Mouse (Mus musculus): Measurements from ENCODE around the gene Cradd. TPM values are rescaled to one million over a fixed set of nuclear protein-coding genes. Genes with fewer than 3 reads are reported as not detected.

The Cradd gene
- total and polyA plus RNA-seq, 3 experiments, result 1.9 to 9.0 TPM; not detected in 1

GRCm38 (mm10) chr10:95221914-95222313 is 102.0 kb downstream of the Cradd start:
- Histone ChIP-seq H3K27ac (ENCODE audit: control insufficient read depth, low read depth, low read length) (no peak overlapping the region), H3K4me1 (ENCODE audit: control insufficient read depth in 1 of 2, insufficient read depth in 2 of 2, low read length in 2 of 2) (peaks cover 4 to 8% of the 10 kb centered on the region in 2 experiments; a peak in 2 of 4 replicates), H3K36me3 (ENCODE audit: control insufficient read depth in 1 of 2, insufficient read depth in 2 of 2, low read length in 2 of 2) (peaks cover 0 to 5% of the 10 kb centered on the region in 2 experiments; a peak in 2 of 4 replicates), H3K9me3 (replicated peaks; ENCODE audit: insufficient read depth, low read length) (no peaks in the 10 kb centered on the region), H3K9ac (ENCODE audit: control insufficient read depth, low read depth, low read length, poor library complexity, severe bottlenecking) (no peak overlapping the region), H3K4me3 (ENCODE audit: control insufficient read depth in 1 of 2, insufficient read depth in 1 of 2, low read depth in 2 of 2, low read length in 2 of 2) (no peak overlapping the region), H3K27me3 (ENCODE audit: control insufficient read depth in 1 of 2, insufficient read depth in 2 of 2, low read length in 2 of 2) (no peaks in the 10 kb centered on the region), H3K79me2 (ENCODE audit: control insufficient read depth, insufficient read depth, low read length, poor library complexity) (no peaks in the 10 kb centered on the region)
- TF ChIP-seq MXI1 (IDR thresholded peaks at IDR 0.05; ENCODE audit: low read depth, low read length), result no peak
- TF ChIP-seq GATA1 (IDR thresholded peaks at IDR 0.05; ENCODE audit: low read depth, low read length), result no peak
- TF ChIP-seq BHLHE40 (IDR thresholded peaks at IDR 0.05; ENCODE audit: borderline replicate concordance, low read depth, low read length), result no peak
- TF ChIP-seq RCOR1 (IDR thresholded peaks at IDR 0.05; ENCODE audit: low read depth, low read length), result no peak
- no peak for TF ChIP-seq JUND (IDR thresholded peaks at IDR 0.05; ENCODE audit: low read depth, low read length)
- TF ChIP-seq CHD1 (IDR thresholded peaks at IDR 0.05; ENCODE audit: low read depth, low read length), result no peak
- no peak for TF ChIP-seq SIN3A (IDR thresholded peaks at IDR 0.05; ENCODE audit: low read length)
- DNase-seq (ENCODE audit: low read depth, low spot score), result no peak

DNA sequence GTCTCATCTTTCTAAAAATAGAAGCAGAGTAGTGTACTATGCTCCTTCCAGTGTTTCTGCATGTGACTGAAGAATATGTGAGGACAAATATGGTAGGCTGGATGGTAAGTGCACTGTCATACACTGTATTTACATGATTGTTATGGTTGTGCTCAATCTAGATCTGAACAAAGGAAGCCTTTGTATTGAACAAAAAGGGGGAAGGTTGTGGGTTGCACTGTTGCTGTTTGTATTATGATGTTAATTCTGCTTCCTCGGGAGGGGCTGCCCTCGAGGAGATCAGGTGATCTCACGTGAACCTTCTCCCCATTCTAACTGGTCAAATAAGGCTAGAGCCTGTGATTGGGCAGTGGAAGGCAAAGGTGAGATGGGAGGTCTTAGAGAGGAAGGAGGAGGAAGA is 103.4 kb downstream of the Cradd start:
- no peak for TF ChIP-seq SMC3 (IDR thresholded peaks at IDR 0.05; ENCODE audit: low read depth, low read length)
- TF ChIP-seq MYC (IDR thresholded peaks at IDR 0.05; ENCODE audit: low read depth, low read length), result no peak
- no peak for TF ChIP-seq HCFC1 (IDR thresholded peaks at IDR 0.05; ENCODE audit: low read depth, low read length)
- TF ChIP-seq GABPA (IDR thresholded peaks at IDR 0.05; ENCODE audit: low read depth, low read length), result no peak
- TF ChIP-seq E2F4 (IDR thresholded peaks at IDR 0.05; ENCODE audit: borderline replicate concordance, low read depth, low read length), result no peak
- TF ChIP-seq MAZ (IDR thresholded peaks at IDR 0.05; ENCODE audit: low read depth, low read length), result no peak
- no peak for TF ChIP-seq GATA1 (IDR thresholded peaks at IDR 0.05; ENCODE audit: low read depth, low read length)
- no peak for TF ChIP-seq SIN3A (IDR thresholded peaks at IDR 0.05; ENCODE audit: low read length)
- TF ChIP-seq ETS1 (IDR thresholded peaks at IDR 0.05; ENCODE audit: low read depth, low read length), result no peak
- H3K4me3 ChIP-seq (ENCODE audit: control insufficient read depth in 1 of 2, insufficient read depth in 1 of 2, low read depth in 2 of 2, low read length in 2 of 2), result no peak overlapping the region
- H3K9ac ChIP-seq (ENCODE audit: control insufficient read depth, low read depth, low read length, poor library complexity, severe bottlenecking), result no peak overlapping the region
- H3K27me3 ChIP-seq (ENCODE audit: control insufficient read depth in 1 of 2, insufficient read depth in 2 of 2, low read length in 2 of 2), result no peaks in the 10 kb centered on the region
- H3K9me3 ChIP-seq (replicated peaks; ENCODE audit: insufficient read depth, low read length), result no peaks in the 10 kb centered on the region
- H3K36me3 ChIP-seq (ENCODE audit: control insufficient read depth in 1 of 2, insufficient read depth in 2 of 2, low read length in 2 of 2), result no peaks in the 10 kb centered on the region
- H3K79me2 ChIP-seq (ENCODE audit: control insufficient read depth, insufficient read depth, low read length, poor library complexity), result no peaks in the 10 kb centered on the region
- peak; percentile 46 for DNase-seq (ENCODE audit: low read depth, low spot score)
- no peaks in the 10 kb centered on the region for H3K4me1 ChIP-seq (ENCODE audit: control insufficient read depth in 1 of 2, insufficient read depth in 2 of 2, low read length in 2 of 2)
- H3K27ac ChIP-seq (ENCODE audit: control insufficient read depth, low read depth, low read length), result no peak overlapping the region

DNA sequence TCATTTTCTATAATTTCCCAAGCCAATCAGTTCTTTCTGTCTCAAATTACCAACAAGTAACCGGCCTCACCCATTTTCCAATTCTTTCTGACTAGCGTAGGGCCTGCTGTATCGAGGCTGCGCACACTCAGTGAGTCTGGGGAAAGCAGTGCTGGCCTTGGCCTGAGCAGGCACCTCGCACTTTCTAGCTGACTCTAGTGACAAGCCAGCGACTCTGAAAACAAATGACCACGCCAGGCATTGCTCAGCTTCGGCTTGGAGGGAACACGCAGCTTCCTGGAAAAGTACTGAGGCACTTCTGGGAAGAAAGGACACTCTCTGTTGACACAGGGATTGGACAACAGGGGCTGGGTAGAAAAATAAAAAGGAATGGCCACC is 105.3 kb downstream of the Cradd start:
- no peak overlapping the region for H3K9ac ChIP-seq (ENCODE audit: control insufficient read depth, low read depth, low read length, poor library complexity, severe bottlenecking)
- H3K27ac ChIP-seq (ENCODE audit: control insufficient read depth, low read depth, low read length), result no peak overlapping the region
- TF ChIP-seq CTCF (IDR thresholded peaks at IDR 0.05 in 2 of 3, conservative IDR thresholded peaks at IDR 0.05 in 1 of 3; ENCODE audit: control insufficient read depth in 1 of 3, insufficient read depth in 1 of 3, low read depth in 2 of 3, low read length in 3 of 3, poor library complexity in 1 of 3, severe bottlenecking in 1 of 3), result no peak
- no peak for TF ChIP-seq MAZ (IDR thresholded peaks at IDR 0.05; ENCODE audit: low read depth, low read length)
- H3K4me3 ChIP-seq (ENCODE audit: control insufficient read depth in 1 of 2, insufficient read depth in 1 of 2, low read depth in 2 of 2, low read length in 2 of 2), result no peak overlapping the region
- no peaks in the 10 kb centered on the region for H3K79me2 ChIP-seq (ENCODE audit: control insufficient read depth, insufficient read depth, low read length, poor library complexity)
- H3K9me3 ChIP-seq (replicated peaks; ENCODE audit: insufficient read depth, low read length), result no peaks in the 10 kb centered on the region
- H3K36me3 ChIP-seq (ENCODE audit: control insufficient read depth in 1 of 2, insufficient read depth in 2 of 2, low read length in 2 of 2), result no peaks in the 10 kb centered on the region
- DNase-seq (ENCODE audit: low read depth, low spot score), result no peak
- H3K27me3 ChIP-seq (ENCODE audit: control insufficient read depth in 1 of 2, insufficient read depth in 2 of 2, low read length in 2 of 2), result no peaks in the 10 kb centered on the region
- H3K4me1 ChIP-seq (ENCODE audit: control insufficient read depth in 1 of 2, insufficient read depth in 2 of 2, low read length in 2 of 2), result no peaks in the 10 kb centered on the region
